Mouse (Mus musculus) heart, postnatal 0 days (tissue): Measurements from ENCODE around the gene Lpin3. TPM values are rescaled to one million over a fixed set of nuclear protein-coding genes. Genes with fewer than 3 reads are reported as not detected.
A peak's percentile ranks its signal among the peaks of the same experiment; 100 is the strongest.

Experiments used
- ATAC-seq: fragments of 200-750 bp; cut with Nextera tagmentation; 2 replicates; pipeline ENCODE4 v1.8.0; 2017; ENCODE audit warnings: low read depth, moderate number of reproducible peaks, moderate library complexity; ENCODE audit not compliant: insufficient read depth
- DNase-seq: peaks from one replicate; pipeline ENCODE4 v3.0.0-alpha.2; 2016; ENCODE audit warnings: low spot score
- H3K27ac ChIP-seq: fragments of 300-500 bp; sonication (generic); 2 replicates; pipeline ENCODE4 v1.5.1; 2014; ENCODE audit warnings: low read depth, mild to moderate bottlenecking
- H3K27me3 ChIP-seq: fragments of 300-500 bp; sonication (generic); 2 replicates; pipeline ENCODE4 v1.6.1; 2014; ENCODE audit warnings: low read length, mixed read lengths; ENCODE audit not compliant: control insufficient read depth, insufficient read depth
- H3K36me3 ChIP-seq: fragments of 300-500 bp; sonication (generic); replicated peaks from 2 replicates; pipeline ENCODE4 v1.6.1; 2014; ENCODE audit warnings: low read length, mixed read lengths; ENCODE audit not compliant: control insufficient read depth, insufficient read depth
- H3K4me1 ChIP-seq: fragments of 300-500 bp; sonication (generic); 2 replicates; pipeline ENCODE4 v1.6.1; 2014; ENCODE audit warnings: antibody characterized with exemption; ENCODE audit not compliant: control insufficient read depth, insufficient read depth
- H3K4me2 ChIP-seq: fragments of 300-500 bp; sonication (generic); 2 replicates; pipeline ENCODE4 v1.6.1; 2014; ENCODE audit warnings: low read depth, mild to moderate bottlenecking, low read length, moderate library complexity
- H3K4me3 ChIP-seq: fragments of 300-500 bp; sonication (generic); 2 replicates; pipeline ENCODE4 v1.5.1; 2014; ENCODE audit warnings: low read depth, low read length
- H3K9ac ChIP-seq: fragments of 300-500 bp; sonication (generic); replicated peaks from 2 replicates; pipeline ENCODE4 v1.6.1; 2014; ENCODE audit warnings: low read depth, low read length, mixed read lengths
- H3K9me3 ChIP-seq: fragments of 300-500 bp; sonication (generic); replicated peaks from 2 replicates; pipeline ENCODE4 v1.6.1; 2016; ENCODE audit warnings: low read length; ENCODE audit not compliant: control insufficient read depth
- CTCF ChIP-seq: IDR thresholded peaks from 2 replicates; pipeline ENCODE4 v1.5.1; 2016; ENCODE audit warnings: antibody characterized with exemption, control low read depth, low read depth
- EP300 ChIP-seq: IDR thresholded peaks from 2 replicates; pipeline ENCODE4 v1.6.1; 2016; ENCODE audit warnings: antibody characterized with exemption, low read depth
- WGBS: fragments of 180-500 bp; shearing (Covaris S2); extraction: QIAGEN DNeasy Blood & Tissue Kit; methylation state at CpG from one replicate; pipeline ENCODE4 v1.1.7; 2014; 5-methylcytosine and 5-hydroxymethylcytosine counted together
- polyA plus RNA-seq: library from polyadenylated mRNA; unstranded; fragments of >200 nt; fragmentation: Nextera tagmentation; extraction: Ambion mirVana; gene quantifications from 2 replicates; pipeline ENCODE4 v1.2.1, GENCODE M21; 2015
- total RNA-seq: library from RNA; depleted of rRNA; stranded (reverse); fragments of >200 nt; gene quantifications from 2 replicates; pipeline ENCODE4 v1.2.3, GENCODE M21; 2014; ENCODE audit warnings: low replicate concordance

Lpin3 gene
- total and polyA plus RNA-seq, 2 experiments from 2014 or later: 1.5 to 5.1 TPM

DNA sequence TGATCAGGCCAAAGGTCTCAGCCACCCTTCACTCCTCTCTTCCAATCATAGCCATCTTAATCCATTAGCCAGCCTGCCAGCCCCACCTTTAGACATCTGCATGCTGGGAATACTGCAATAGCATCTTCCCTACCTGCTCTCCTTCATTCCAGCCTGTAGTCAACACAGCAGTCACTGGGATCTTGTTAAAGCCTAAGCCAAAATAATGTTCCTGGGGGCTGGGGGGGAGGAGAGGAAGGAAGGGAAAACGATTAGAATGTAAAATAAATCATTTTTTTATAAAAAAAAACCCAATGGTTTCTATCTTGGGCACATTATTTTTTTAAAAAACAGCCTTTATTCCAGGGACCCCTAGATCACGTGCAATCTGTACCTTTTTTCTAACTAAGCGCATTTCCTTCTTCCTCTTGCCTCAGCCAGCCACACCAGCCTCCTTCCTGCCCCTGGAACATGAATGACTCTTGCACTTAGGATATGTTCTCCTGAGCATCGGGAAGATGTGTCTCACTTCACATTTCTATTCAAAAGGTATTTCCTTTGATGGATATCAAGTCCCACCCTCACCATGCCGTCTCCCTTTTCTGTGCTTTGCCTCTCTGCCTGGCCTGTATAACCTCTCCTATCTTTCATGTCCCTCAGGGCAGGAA lies 6.1 kb upstream of the Lpin3 start:
- Histone ChIP-seq H3K9me3 (no peaks in the 10 kb centered on the region; the same call in 1 of the 2 replicates), H3K27ac (peak overlapping the region; percentile 12; the same call in 1 of the 2 replicates), H3K4me1 (peaks cover 6% of the 10 kb centered on the region; the same call in 1 of the 2 replicates), H3K4me3 (no peak overlapping the region), H3K27me3 (no peaks in the 10 kb centered on the region), H3K4me2 (no peak overlapping the region), H3K9ac (no peak overlapping the region), H3K36me3 (no peaks in the 10 kb centered on the region)
- 70% methylated on average over 5 of the region's 5 CpGs for WGBS
- TF ChIP-seq CTCF: no peak
- TF ChIP-seq EP300: no peak
- no peak for ATAC-seq
- no peak for DNase-seq

DNA sequence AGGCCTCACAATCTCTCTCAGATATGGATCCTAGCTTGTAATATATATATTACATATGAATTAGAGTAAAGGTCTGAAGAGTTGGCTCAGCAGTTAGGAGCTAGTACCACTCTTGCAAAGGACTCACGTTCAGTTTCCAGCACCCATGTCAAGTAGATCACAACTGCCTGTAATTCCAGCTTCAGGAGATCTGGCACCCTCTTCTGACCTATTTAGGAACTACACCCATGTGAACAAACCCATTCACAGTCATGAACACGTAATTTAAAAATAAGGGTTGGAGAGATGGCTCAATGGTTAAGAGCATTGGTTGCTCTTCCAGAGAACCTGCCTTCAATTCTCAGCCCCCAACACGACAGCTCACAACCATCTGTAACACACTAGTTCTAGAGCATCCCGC lies 4.4 kb upstream of the Lpin3 start:
- DNase-seq: no peak
- no peaks in the 10 kb centered on the region for H3K27me3 ChIP-seq
- no peak overlapping the region for H3K9ac ChIP-seq
- 85% methylated on average over 4 of the region's 4 CpGs for WGBS
- TF ChIP-seq CTCF (peak; percentile 28), EP300 (no peak)
- H3K4me2 ChIP-seq: no peak overlapping the region
- no peak overlapping the region for H3K27ac ChIP-seq
- no peaks in the 10 kb centered on the region for H3K36me3 ChIP-seq
- H3K4me3 ChIP-seq: no peak overlapping the region
- H3K4me1 ChIP-seq: peaks cover 7% of the 10 kb centered on the region; the same call in 1 of the 2 replicates
- no peaks in the 10 kb centered on the region; the same call in 1 of the 2 replicates for H3K9me3 ChIP-seq
- ATAC-seq: no peak

DNA sequence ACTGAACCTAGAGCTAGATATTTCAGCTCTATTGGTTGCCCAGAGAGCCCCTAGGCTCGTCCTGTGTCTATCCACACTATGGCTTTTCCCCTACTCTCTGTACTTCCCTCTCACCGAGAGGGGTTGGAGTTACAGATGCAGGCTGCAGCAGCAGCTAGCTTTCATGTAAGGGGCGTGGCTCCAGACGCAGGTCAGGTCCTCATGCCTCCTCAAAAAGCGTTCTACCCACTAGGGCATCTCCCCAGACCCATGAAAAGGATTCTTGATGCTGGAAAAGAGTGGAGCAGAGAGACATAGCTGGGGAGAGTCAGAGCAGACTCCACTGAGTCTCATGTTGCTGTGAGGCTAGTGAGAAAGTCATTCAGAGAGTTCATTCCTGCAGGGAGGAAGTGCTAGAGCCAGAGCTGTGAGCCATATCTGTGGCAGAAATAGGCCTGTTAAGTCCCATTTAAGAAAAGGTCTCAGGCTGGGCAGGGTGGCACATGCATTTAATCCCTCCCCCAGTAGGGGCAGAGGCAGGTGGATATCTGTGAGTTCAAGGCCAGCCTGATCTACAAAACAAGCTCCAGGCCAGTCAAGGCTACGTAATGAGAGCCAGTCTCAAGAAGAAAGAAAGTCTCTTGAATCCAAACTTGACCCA lies 1.1 kb downstream of the Lpin3 start:
- 61% methylated on average over 6 of the region's 6 CpGs for WGBS
- peaks cover 3% of the 10 kb centered on the region; the same call in 1 of the 2 replicates for H3K4me1 ChIP-seq
- H3K36me3 ChIP-seq: no peaks in the 10 kb centered on the region
- no peak overlapping the region for H3K9ac ChIP-seq
- ATAC-seq (no peak), DNase-seq (no peak)
- H3K27me3 ChIP-seq: no peaks in the 10 kb centered on the region
- no peaks in the 10 kb centered on the region for H3K9me3 ChIP-seq
- H3K27ac ChIP-seq: no peak overlapping the region
- H3K4me3 ChIP-seq: no peak overlapping the region
- TF ChIP-seq CTCF (no peak), EP300 (no peak)
- H3K4me2 ChIP-seq: no peak overlapping the region

DNA sequence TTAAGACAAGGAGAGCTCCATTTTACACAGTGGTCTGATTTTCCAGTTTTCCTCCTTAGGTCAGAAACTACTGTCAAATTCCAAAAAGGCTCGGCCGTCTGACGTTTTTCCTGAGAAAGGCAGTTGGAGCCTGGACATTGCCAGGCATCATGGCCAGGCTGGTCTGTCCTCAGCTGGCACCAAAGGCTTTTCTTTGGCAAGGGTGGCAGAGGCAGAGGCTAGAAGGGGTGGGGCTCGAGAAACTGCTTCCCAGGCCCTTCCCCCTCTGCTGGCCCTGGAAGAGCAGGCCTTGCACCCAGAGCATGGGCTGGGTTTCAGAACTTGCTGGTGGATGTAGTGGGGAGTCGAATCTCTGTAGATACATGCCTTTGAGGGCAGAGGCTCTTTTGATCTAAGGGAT lies 2.0 kb downstream of the Lpin3 start:
- ATAC-seq (no peak), DNase-seq (no peak)
- 89% methylated on average over 5 of the region's 5 CpGs for WGBS

DNA sequence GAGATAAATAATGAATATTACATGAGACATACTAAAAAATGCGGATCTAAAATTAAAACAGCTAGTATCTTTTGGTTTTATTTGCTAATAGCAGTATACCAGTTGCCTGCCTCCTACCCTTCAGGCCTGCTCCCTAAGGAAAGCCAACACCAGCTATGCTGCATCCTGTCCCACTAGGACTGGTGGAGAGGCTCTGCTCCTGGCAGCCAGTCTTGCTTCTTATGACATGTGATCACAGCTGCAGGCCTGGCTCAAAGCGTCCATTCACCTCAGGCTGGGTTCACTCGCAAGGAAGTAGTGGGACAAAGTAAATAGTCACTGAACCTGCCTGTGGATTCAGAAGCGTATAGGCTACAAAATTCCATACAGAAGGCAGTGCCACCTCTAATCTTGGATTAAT lies 3.4 kb downstream of the Lpin3 start:
- no peaks in the 10 kb centered on the region for H3K27me3 ChIP-seq
- no peak overlapping the region for H3K27ac ChIP-seq
- H3K36me3 ChIP-seq: no peaks in the 10 kb centered on the region
- ATAC-seq: peak; percentile 38; the same call in 1 of the 2 replicates
- DNase-seq: no peak
- peaks cover 3% of the 10 kb centered on the region; the same call in 1 of the 2 replicates for H3K4me1 ChIP-seq
- H3K4me2 ChIP-seq: no peak overlapping the region
- H3K9ac ChIP-seq: no peak overlapping the region
- WGBS: 61% methylated on average over 4 of the region's 4 CpGs
- no peak for TF ChIP-seq EP300
- no peak for TF ChIP-seq CTCF
- no peak overlapping the region for H3K4me3 ChIP-seq
- H3K9me3 ChIP-seq: no peaks in the 10 kb centered on the region

More for the DNA sequence above, 2.0 kb downstream of the Lpin3 start:
- Histone ChIP-seq H3K4me2 (no peak overlapping the region), H3K36me3 (no peaks in the 10 kb centered on the region), H3K4me1 (peaks cover 3% of the 10 kb centered on the region; the same call in 1 of the 2 replicates), H3K27me3 (no peaks in the 10 kb centered on the region), H3K9me3 (no peaks in the 10 kb centered on the region), H3K4me3 (no peak overlapping the region), H3K9ac (no peak overlapping the region), H3K27ac (no peak overlapping the region)
- no peak for TF ChIP-seq EP300
- no peak for TF ChIP-seq CTCF
